Mouse (Mus musculus) embryonic facial prominence, embryonic 14.5 days (tissue): ENCODE measurements at regions not wholly inside any gene's neighbourhood (a gene's known extent, or its start where the extent isn't known, plus 50 kb on each side); places are given as distances from the start of the nearest gene placed in this dataset.

Experiments
- ATAC-seq: fragments of 200-750 bp; cut with Nextera tagmentation; 2 replicates; pipeline ENCODE4 v1.8.0; 2017; ENCODE audit warnings: low read depth, moderate number of reproducible peaks, moderate TSS enrichment
- DNase-seq: peaks from one replicate; pipeline ENCODE4 v3.0.0-alpha.2; 2015; ENCODE audit warnings: low spot score
- H3K27ac ChIP-seq: fragments of 300-500 bp; sonication (generic); replicated peaks from 2 replicates; pipeline ENCODE4 v1.5.1; 2014; ENCODE audit warnings: low read depth, mild to moderate bottlenecking, low read length, moderate library complexity
- H3K27me3 ChIP-seq: fragments of 300-500 bp; sonication (generic); replicated peaks from 2 replicates; pipeline ENCODE4 v1.6.1; 2014; ENCODE audit warnings: low read length; ENCODE audit not compliant: control insufficient read depth, insufficient read depth
- H3K36me3 ChIP-seq: fragments of 300-500 bp; sonication (generic); 2 replicates; pipeline ENCODE4 v1.6.1; 2014; ENCODE audit warnings: low read length, mixed read lengths; ENCODE audit not compliant: control insufficient read depth, insufficient read depth
- H3K4me1 ChIP-seq: fragments of 300-500 bp; sonication (generic); 2 replicates; pipeline ENCODE4 v1.6.1; 2014; ENCODE audit warnings: antibody characterized with exemption, low read length; ENCODE audit not compliant: control insufficient read depth, insufficient read depth
- H3K4me2 ChIP-seq: fragments of 300-500 bp; sonication (generic); 2 replicates; pipeline ENCODE4 v1.6.1; 2014; ENCODE audit warnings: low read depth, mild to moderate bottlenecking, low read length, moderate library complexity, mixed read lengths
- H3K4me3 ChIP-seq: fragments of 300-500 bp; sonication (generic); 2 replicates; pipeline ENCODE4 v1.5.1; 2014; ENCODE audit warnings: low read depth, mild to moderate bottlenecking, low read length
- H3K9ac ChIP-seq: fragments of 300-500 bp; sonication (generic); 2 replicates; pipeline ENCODE4 v1.6.1; 2014; ENCODE audit warnings: low read depth, mild to moderate bottlenecking, low read length, moderate library complexity, mixed read lengths
- H3K9me3 ChIP-seq: fragments of 300-500 bp; sonication (generic); 2 replicates; pipeline ENCODE4 v1.6.1; 2016; ENCODE audit warnings: low read length; ENCODE audit not compliant: control insufficient read depth
- WGBS: fragments of 180-500 bp; shearing (Covaris S2); extraction: QIAGEN DNeasy Blood & Tissue Kit; methylation state at CpG from one replicate; pipeline ENCODE4 v1.1.7; 2014; 5-methylcytosine and 5-hydroxymethylcytosine counted together

GRCm38 (mm10) chr5:136626142-136626771 lies 59.0 kb upstream of the Cux1 start:
- no peak overlapping the region for H3K9ac ChIP-seq
- no peaks in the 10 kb centered on the region for H3K36me3 ChIP-seq
- H3K4me2 ChIP-seq: no peak overlapping the region
- no peak overlapping the region for H3K4me3 ChIP-seq
- peaks cover 5% of the 10 kb centered on the region for H3K4me1 ChIP-seq
- no peak overlapping the region for H3K27ac ChIP-seq
- 49% methylated on average over 4 of the region's 4 CpGs for WGBS
- H3K27me3 ChIP-seq: peaks cover 40% of the 10 kb centered on the region
- DNase-seq: no peak
- no peaks in the 10 kb centered on the region for H3K9me3 ChIP-seq
- ATAC-seq: no peak

GRCm38 (mm10) chr5:136626891-136627290 lies 59.6 kb upstream of the Cux1 start:
- Histone ChIP-seq H3K27ac (no peak overlapping the region), H3K36me3 (no peaks in the 10 kb centered on the region), H3K9ac (no peak overlapping the region), H3K4me2 (no peak overlapping the region), H3K4me3 (no peak overlapping the region), H3K9me3 (no peaks in the 10 kb centered on the region), H3K27me3 (peaks cover 33% of the 10 kb centered on the region), H3K4me1 (peaks cover 5% of the 10 kb centered on the region)
- ATAC-seq (no peak), DNase-seq (no peak)
- 72% methylated on average over 2 of the region's 2 CpGs for WGBS

- H3K36me3 ChIP-seq: no peaks in the 10 kb centered on the region
- DNase-seq: no peak
- no peak overlapping the region for H3K9ac ChIP-seq
- no peak overlapping the region for H3K4me2 ChIP-seq
- peaks cover 2% of the 10 kb centered on the region for H3K4me1 ChIP-seq
- no peak overlapping the region for H3K27ac ChIP-seq
- no peak for ATAC-seq
- H3K27me3 ChIP-seq: peaks cover 24% of the 10 kb centered on the region
- 72% methylated on average over 11 of the region's 11 CpGs for WGBS
- H3K4me3 ChIP-seq: no peak overlapping the region
- no peaks in the 10 kb centered on the region for H3K9me3 ChIP-seq
Observed at GRCm38 (mm10) chr5:136627671-136628292, 60.5 kb upstream of the Cux1 start.

- Histone ChIP-seq H3K4me2 (no peak overlapping the region), H3K9ac (no peak overlapping the region), H3K4me3 (no peak overlapping the region), H3K27ac (no peak overlapping the region), H3K36me3 (no peaks in the 10 kb centered on the region), H3K9me3 (no peaks in the 10 kb centered on the region), H3K4me1 (no peaks in the 10 kb centered on the region), H3K27me3 (peaks cover 22% of the 10 kb centered on the region)
- no peak for DNase-seq
- 91% methylated on average over 5 of the region's 5 CpGs for WGBS
- ATAC-seq: no peak
Observed at GRCm38 (mm10) chr5:136628502-136628901, 61.2 kb upstream of the Cux1 start.

GRCm38 (mm10) chr5:136632286-136632685 lies 60.7 kb upstream of the Myl10 start:
- no peaks in the 10 kb centered on the region; the same call in 1 of the 2 replicates for H3K27me3 ChIP-seq
- H3K9me3 ChIP-seq: no peaks in the 10 kb centered on the region
- no peak overlapping the region for H3K4me2 ChIP-seq
- no peak for DNase-seq
- no peak overlapping the region for H3K9ac ChIP-seq
- H3K4me1 ChIP-seq: no peaks in the 10 kb centered on the region
- no peak for ATAC-seq
- 82% methylated on average over 5 of the region's 5 CpGs for WGBS
- H3K27ac ChIP-seq: no peak overlapping the region
- H3K4me3 ChIP-seq: no peak overlapping the region
- no peaks in the 10 kb centered on the region for H3K36me3 ChIP-seq

- H3K4me2 ChIP-seq: no peak overlapping the region
- no peaks in the 10 kb centered on the region for H3K36me3 ChIP-seq
- H3K4me1 ChIP-seq: peaks cover 8% of the 10 kb centered on the region
- H3K9me3 ChIP-seq: no peaks in the 10 kb centered on the region
- WGBS: 61% methylated on average over 6 of the region's 6 CpGs
- H3K4me3 ChIP-seq: no peak overlapping the region
- H3K27ac ChIP-seq: no peak overlapping the region
- ATAC-seq (no peak), DNase-seq (no peak)
- H3K9ac ChIP-seq: no peak overlapping the region
- H3K27me3 ChIP-seq: no peaks in the 10 kb centered on the region
Observed at GRCm38 (mm10) chr5:136633901-136634300, 59.0 kb upstream of the Myl10 start.

- peaks cover 8% of the 10 kb centered on the region for H3K4me1 ChIP-seq
- H3K27ac ChIP-seq: no peak overlapping the region
- no peak for DNase-seq
- no peak overlapping the region for H3K4me2 ChIP-seq
- no peak overlapping the region for H3K9ac ChIP-seq
- H3K9me3 ChIP-seq: no peaks in the 10 kb centered on the region
- H3K27me3 ChIP-seq: no peaks in the 10 kb centered on the region
- H3K4me3 ChIP-seq: no peak overlapping the region
- ATAC-seq: no peak
- WGBS: 61% methylated on average over 2 of the region's 2 CpGs
- no peaks in the 10 kb centered on the region for H3K36me3 ChIP-seq
Observed at GRCm38 (mm10) chr5:136635119-136635518, 57.8 kb upstream of the Myl10 start.

- Histone ChIP-seq H3K27ac (no peak overlapping the region), H3K4me1 (peaks cover 8% of the 10 kb centered on the region), H3K4me3 (no peak overlapping the region), H3K4me2 (no peak overlapping the region), H3K36me3 (no peaks in the 10 kb centered on the region), H3K9me3 (no peaks in the 10 kb centered on the region), H3K9ac (no peak overlapping the region), H3K27me3 (no peaks in the 10 kb centered on the region)
- DNase-seq (no peak), ATAC-seq (no peak)
- 64% methylated on average over 1 of the region's 1 CpGs for WGBS
Observed at GRCm38 (mm10) chr5:136636476-136636875, 56.5 kb upstream of the Myl10 start.

GRCm38 (mm10) chr5:136637872-136638271 lies 55.1 kb upstream of the Myl10 start:
- H3K4me3 ChIP-seq: no peak overlapping the region
- no peak overlapping the region for H3K27ac ChIP-seq
- WGBS: 33% methylated on average over 11 of the region's 11 CpGs
- H3K4me1 ChIP-seq: peaks cover 8% of the 10 kb centered on the region
- H3K9ac ChIP-seq: no peak overlapping the region
- DNase-seq (peak; percentile 61), ATAC-seq (no peak)
- no peak overlapping the region for H3K4me2 ChIP-seq
- H3K27me3 ChIP-seq: no peaks in the 10 kb centered on the region
- H3K9me3 ChIP-seq: no peaks in the 10 kb centered on the region
- no peaks in the 10 kb centered on the region for H3K36me3 ChIP-seq
